Mouse (Mus musculus): ENCODE results near the gene Gm40193. TPM values are rescaled to one million over a fixed set of nuclear protein-coding genes. Genes with fewer than 3 reads are reported as not detected.

Gm40193 gene
- polyA plus RNA-seq, 1 experiment from 2014 or later = not detected

- Histone ChIP-seq H3K9ac (replicated peaks) (no peak overlapping the region), H3K36me3 (no peaks in the 10 kb centered on the region), H3K27me3 (replicated peaks) (0 out of 2 replicates have a peak, but pooled peaks cover 4% of the 10 kb centered on the region), H3K4me1 (peaks cover 11% of the 10 kb centered on the region), H3K4me3 (replicated peaks) (no peak overlapping the region), H3K9me3 (replicated peaks) (no peaks in the 10 kb centered on the region), H3K27ac (replicated peaks) (no peak overlapping the region), H3K4me2 (no peak overlapping the region)
- no peak for ATAC-seq (ENCODE audit: low FRiP score)
- 71% methylated on average over 1 of the region's 1 CpGs for WGBS
Observed at GRCm38 (mm10) chr11:70518436-70518835, 14.3 kb downstream of the Gm40193 start.

GRCm38 (mm10) chr11:70516352-70516751 is 16.4 kb downstream of the Gm40193 start:
- Histone ChIP-seq H3K4me2 (no peak overlapping the region), H3K9me3 (replicated peaks) (no peaks in the 10 kb centered on the region), H3K27ac (replicated peaks) (no peak overlapping the region), H3K27me3 (replicated peaks) (0 out of 2 replicates have a peak, but pooled peaks cover 4% of the 10 kb centered on the region), H3K36me3 (no peaks in the 10 kb centered on the region), H3K4me1 (peaks cover 11% of the 10 kb centered on the region), H3K9ac (replicated peaks) (no peak overlapping the region), H3K4me3 (replicated peaks) (no peak overlapping the region)
- ATAC-seq (ENCODE audit: low FRiP score) = no peak
- WGBS = 28% methylated on average over 2 of the region's 2 CpGs

- Histone ChIP-seq H3K9ac (replicated peaks) (no peak within 1 kb of the TSS), H3K27ac (replicated peaks) (no peak within 1 kb of the TSS), H3K4me3 (replicated peaks) (no peak within 1 kb of the TSS), H3K36me3 (no peaks in the 10 kb centered on the region), H3K4me1 (peaks cover 9% of the 10 kb centered on the region), H3K27me3 (replicated peaks) (no peaks in the 10 kb centered on the region), H3K9me3 (replicated peaks) (no peaks in the 10 kb centered on the region), H3K4me2 (no peak within 1 kb of the TSS)
- no peak for ATAC-seq (ENCODE audit: low FRiP score)
- WGBS = 96% methylated on average over 7 of the region's 7 CpGs
Observed at GRCm38 (mm10) chr11:70514288-70514687, 18.5 kb downstream of the Gm40193 start, which contains the start of gene Vmo1. Vmo1 (minus strand) TSS chr11:70514616.

DNA sequence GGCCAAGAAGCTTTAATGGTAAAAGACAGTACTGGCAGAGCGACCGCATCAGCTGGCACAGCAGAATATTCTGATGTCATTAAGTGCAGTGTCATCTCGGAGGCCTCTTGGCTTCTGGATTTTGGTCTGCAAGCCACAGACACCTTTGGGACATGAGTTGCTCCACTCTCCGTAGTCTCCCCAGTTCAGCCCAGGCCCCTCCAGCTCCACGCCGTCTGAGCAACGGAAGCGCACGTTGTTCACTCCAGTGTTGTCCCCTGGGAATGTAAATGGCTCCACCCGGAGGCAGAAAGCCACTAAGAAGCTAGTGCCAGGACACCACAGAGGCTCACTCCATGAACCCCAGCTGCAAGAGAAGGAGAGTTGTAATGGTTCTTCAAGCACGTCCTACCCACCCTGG is 19.2 kb downstream of the Gm40193 start:
- Histone ChIP-seq H3K36me3 (no peaks in the 10 kb centered on the region), H3K27me3 (replicated peaks) (no peaks in the 10 kb centered on the region), H3K9ac (replicated peaks) (no peak overlapping the region), H3K4me1 (peaks cover 9% of the 10 kb centered on the region), H3K27ac (replicated peaks) (no peak overlapping the region), H3K9me3 (replicated peaks) (no peaks in the 10 kb centered on the region), H3K4me3 (replicated peaks) (no peak overlapping the region), H3K4me2 (no peak overlapping the region)
- ATAC-seq (ENCODE audit: low FRiP score) = no peak
- 39% methylated on average over 11 of the region's 11 CpGs for WGBS

- Histone ChIP-seq H3K36me3 (no peaks in the 10 kb centered on the region), H3K4me3 (replicated peaks) (no peak overlapping the region), H3K9me3 (replicated peaks) (no peaks in the 10 kb centered on the region), H3K4me1 (peaks cover 9% of the 10 kb centered on the region), H3K4me2 (no peak overlapping the region), H3K27ac (replicated peaks) (no peak overlapping the region), H3K9ac (replicated peaks) (no peak overlapping the region), H3K27me3 (replicated peaks) (no peaks in the 10 kb centered on the region)
- 86% methylated on average over 7 of the region's 7 CpGs for WGBS
- ATAC-seq (ENCODE audit: low FRiP score) = no peak
Observed at GRCm38 (mm10) chr11:70512709-70513342, 19.9 kb downstream of the Gm40193 start.

GRCm38 (mm10) chr11:70511825-70512224 is 20.9 kb downstream of the Gm40193 start:
- H3K27me3 ChIP-seq (replicated peaks) = no peaks in the 10 kb centered on the region
- H3K36me3 ChIP-seq = no peaks in the 10 kb centered on the region
- H3K9ac ChIP-seq (replicated peaks) = no peak overlapping the region
- WGBS = 85% methylated on average over 7 of the region's 7 CpGs
- peaks cover 9% of the 10 kb centered on the region for H3K4me1 ChIP-seq
- H3K27ac ChIP-seq (replicated peaks) = no peak overlapping the region
- no peak overlapping the region for H3K4me3 ChIP-seq (replicated peaks)
- no peak for ATAC-seq (ENCODE audit: low FRiP score)
- no peak overlapping the region for H3K4me2 ChIP-seq
- H3K9me3 ChIP-seq (replicated peaks) = no peaks in the 10 kb centered on the region

GRCm38 (mm10) chr11:70511242-70511641 is 21.5 kb downstream of the Gm40193 start:
- WGBS = 54% methylated on average over 2 of the region's 2 CpGs
- Histone ChIP-seq H3K9ac (replicated peaks) (no peak overlapping the region), H3K27me3 (replicated peaks) (no peaks in the 10 kb centered on the region), H3K4me2 (no peak overlapping the region), H3K27ac (replicated peaks) (no peak overlapping the region), H3K4me3 (replicated peaks) (no peak overlapping the region), H3K36me3 (no peaks in the 10 kb centered on the region), H3K9me3 (replicated peaks) (no peaks in the 10 kb centered on the region), H3K4me1 (peaks cover 9% of the 10 kb centered on the region)
- no peak for ATAC-seq (ENCODE audit: low FRiP score)

DNA sequence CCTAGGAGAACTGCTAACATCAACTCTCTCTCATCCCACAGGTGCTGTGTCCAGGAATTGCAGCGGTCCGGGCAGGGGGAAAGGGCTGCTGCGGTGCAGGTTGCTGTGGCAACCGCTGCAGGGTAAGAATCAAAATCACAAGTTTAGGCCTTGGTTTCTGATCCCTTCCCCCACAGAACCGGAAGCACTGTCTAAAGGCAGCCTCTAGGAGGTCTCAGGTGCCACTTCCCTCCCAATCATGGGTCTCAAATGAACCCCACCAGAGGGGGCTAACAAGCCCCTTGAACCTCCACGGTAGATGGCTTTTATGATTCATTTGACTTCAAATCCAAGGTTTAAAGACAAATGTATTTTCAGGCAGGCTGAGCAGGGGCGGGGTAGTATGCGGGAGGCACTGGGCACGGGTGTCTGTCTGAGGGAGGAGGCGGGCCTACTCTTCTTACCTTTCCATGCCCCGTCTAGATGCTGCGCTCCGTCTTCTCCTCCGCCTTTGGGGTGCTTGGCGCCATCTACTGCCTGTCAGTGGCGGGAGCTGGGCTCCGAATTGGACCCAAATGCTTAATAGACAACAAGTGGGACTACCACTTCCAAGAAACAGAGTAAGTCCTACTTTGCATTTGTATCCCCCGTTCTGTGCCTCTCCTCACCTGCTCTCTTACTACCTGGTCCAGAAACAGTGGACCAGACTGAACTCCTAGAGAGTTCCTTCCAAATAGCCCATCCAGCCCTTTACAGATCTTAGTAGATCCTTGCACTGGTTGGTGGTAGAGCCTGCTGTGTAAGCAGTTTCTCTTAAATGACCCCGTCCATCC is 22.8 kb downstream of the Gm40193 start:
- ATAC-seq (ENCODE audit: low FRiP score) = peak; percentile 59; the same call in 1 of the 2 replicates
- 0 out of 2 replicates have a peak, but pooled peaks cover 3% of the 10 kb centered on the region for H3K27me3 ChIP-seq (replicated peaks)
- H3K27ac ChIP-seq (replicated peaks) = no peak overlapping the region
- H3K36me3 ChIP-seq = no peaks in the 10 kb centered on the region
- no peak overlapping the region for H3K9ac ChIP-seq (replicated peaks)
- H3K4me1 ChIP-seq = peaks cover 9% of the 10 kb centered on the region
- H3K4me3 ChIP-seq (replicated peaks) = 0 out of 2 replicates have a peak overlapping the region, but pooled peaks have one; percentile 12
- 10% methylated on average over 19 of the region's 19 CpGs for WGBS
- H3K4me2 ChIP-seq = peak overlapping the region; percentile 45
- H3K9me3 ChIP-seq (replicated peaks) = no peaks in the 10 kb centered on the region

DNA sequence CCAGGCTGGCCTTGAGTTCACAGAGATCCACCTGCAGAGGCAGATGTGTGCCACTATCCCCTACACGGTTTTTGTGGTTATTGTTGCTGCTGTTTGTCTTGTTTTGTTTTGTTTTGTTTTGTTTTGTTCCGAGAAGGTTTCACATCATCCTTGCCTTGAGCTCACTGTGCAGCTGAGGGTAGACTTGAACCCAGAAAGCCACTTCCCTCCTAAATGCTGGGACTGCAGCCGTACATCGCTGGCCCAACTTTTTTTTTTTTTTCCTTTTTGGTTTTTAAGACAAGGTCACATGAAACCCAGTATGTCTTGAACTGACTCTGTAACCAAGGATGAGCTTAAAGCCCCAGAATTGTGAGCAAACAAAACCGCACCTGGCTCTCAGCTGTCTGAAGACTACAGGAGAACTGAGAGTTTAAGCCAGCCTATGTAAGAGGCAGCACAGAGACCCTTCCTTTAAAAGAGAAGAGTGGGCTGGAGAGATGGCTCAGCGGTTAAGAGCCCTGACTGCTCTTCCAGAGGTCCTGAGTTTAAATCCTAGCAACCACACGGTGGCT is 25.7 kb downstream of the Gm40193 start:
- no peak overlapping the region for H3K4me3 ChIP-seq (replicated peaks)
- peaks cover 9% of the 10 kb centered on the region for H3K4me1 ChIP-seq
- H3K4me2 ChIP-seq = no peak overlapping the region
- no peak for ATAC-seq (ENCODE audit: low FRiP score)
- H3K27me3 ChIP-seq (replicated peaks) = 0 out of 2 replicates have a peak, but pooled peaks cover 6% of the 10 kb centered on the region
- H3K27ac ChIP-seq (replicated peaks) = no peak overlapping the region
- no peak overlapping the region for H3K9ac ChIP-seq (replicated peaks)
- no peaks in the 10 kb centered on the region for H3K9me3 ChIP-seq (replicated peaks)
- no peaks in the 10 kb centered on the region for H3K36me3 ChIP-seq
- 77% methylated on average over 7 of the region's 7 CpGs for WGBS

DNA sequence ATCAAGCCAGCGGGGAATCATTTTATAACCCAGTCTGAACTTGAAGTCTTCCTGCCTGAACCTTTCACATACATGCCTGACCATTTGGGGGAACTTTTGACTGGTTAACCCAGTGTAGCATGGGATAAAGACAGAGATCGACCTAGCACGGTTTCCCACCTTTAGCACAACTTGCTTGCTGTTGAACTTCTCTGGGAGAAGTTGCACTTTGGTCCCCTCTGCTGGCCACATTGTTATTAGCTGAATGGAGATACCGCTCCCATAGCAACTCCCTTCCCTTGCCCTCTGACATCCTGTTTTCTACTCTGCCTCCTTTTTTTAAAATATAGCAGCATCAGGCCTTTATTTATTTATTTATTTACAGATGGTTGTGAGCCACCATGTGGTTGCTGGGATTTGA is 26.4 kb downstream of the Gm40193 start:
- no peak overlapping the region for H3K4me2 ChIP-seq
- H3K9me3 ChIP-seq (replicated peaks) = no peaks in the 10 kb centered on the region
- 0 out of 2 replicates have a peak, but pooled peaks cover 6% of the 10 kb centered on the region for H3K27me3 ChIP-seq (replicated peaks)
- WGBS = 30% methylated on average over 4 of the region's 4 CpGs
- H3K4me3 ChIP-seq (replicated peaks) = no peak overlapping the region
- ATAC-seq (ENCODE audit: low FRiP score) = no peak
- no peaks in the 10 kb centered on the region for H3K36me3 ChIP-seq
- no peak overlapping the region for H3K27ac ChIP-seq (replicated peaks)
- peaks cover 9% of the 10 kb centered on the region for H3K4me1 ChIP-seq
- H3K9ac ChIP-seq (replicated peaks) = no peak overlapping the region

- 0 out of 2 replicates have a peak, but pooled peaks cover 6% of the 10 kb centered on the region for H3K27me3 ChIP-seq (replicated peaks)
- H3K4me1 ChIP-seq = peaks cover 5% of the 10 kb centered on the region
- H3K27ac ChIP-seq (replicated peaks) = no peak within 1 kb of the TSS
- H3K4me3 ChIP-seq (replicated peaks) = no peak within 1 kb of the TSS
- no peak within 1 kb of the TSS for H3K9ac ChIP-seq (replicated peaks)
- ATAC-seq (ENCODE audit: low FRiP score) = no peak
- H3K36me3 ChIP-seq = no peaks in the 10 kb centered on the region
- WGBS = 78% methylated on average over 9 of the region's 9 CpGs
- H3K9me3 ChIP-seq (replicated peaks) = no peaks in the 10 kb centered on the region
- H3K4me2 ChIP-seq = no peak within 1 kb of the TSS
Observed at GRCm38 (mm10) chr11:70504970-70505369, 27.8 kb downstream of the Gm40193 start, which contains the start of gene Tm4sf5. Tm4sf5 (plus strand) TSS chr11:70505244.

All from neural tube, embryonic 15.5 days (tissue).